In genomic region chr1:136119571-136120262, GRCm38 (mm10) we compare ENCODE assay signal across 10 mouse cellular contexts. TPM values are rescaled to one million over a fixed set of nuclear protein-coding genes. Genes with fewer than 3 reads are reported as not detected.
DNase-seq lines count a peak whose midpoint lies in the region; ATAC-seq and TF ChIP-seq lines count a peak whose summit lies in the region.
"Had no signal": no experiment of that assay in that cellular context is flagged by ENCODE, and none has a peak within 500 bp of the region (broad histone marks: within the 10 kb centered on the region; RNA-seq: fewer than 3 reads in every experiment).

No protein-coding gene starts in this region.

- TF ChIP-seq CTCF in gastrocnemius, adult 2 months (IDR thresholded peaks at IDR 0.05), result no peak
- TF ChIP-seq CTCF in midbrain, postnatal 0 days (IDR thresholded peaks at IDR 0.05), result no peak

- WGBS in midbrain, postnatal 0 days, result 70% methylated on average over 7 of the region's 7 CpGs
- WGBS in midbrain, embryonic 11.5 days, result 79% methylated on average over 7 of the region's 7 CpGs
- whole genome bisulfite sequencing in intestine, embryonic 16.5 days, result 58% methylated on average over 7 of the region's 7 CpGs

- no peaks in the 10 kb centered on the region for H3K27me3 ChIP-seq in midbrain, postnatal 0 days (ENCODE audit: insufficient read depth, low read length)
- no peaks in the 10 kb centered on the region for H3K27me3 ChIP-seq in midbrain, embryonic 11.5 days (ENCODE audit: control insufficient read depth, insufficient read depth, low read length)
- H3K27me3 ChIP-seq in intestine, embryonic 16.5 days (replicated peaks; ENCODE audit: control insufficient read depth, insufficient read depth, low read length), result no peaks in the 10 kb centered on the region

- DNase-seq in gastrocnemius, adult 2 months, result no peak
- no peak for DNase-seq in gastrocnemius, postnatal 25 days
- peak; percentile 62 for DNase-seq in midbrain, postnatal 0 days (ENCODE audit: low spot score)
- DNase-seq in midbrain, embryonic 11.5 days (ENCODE audit: low spot score, missing footprints), result no peak
- no peak for DNase-seq in adrenal gland, adult 18-20 months (ENCODE audit: low spot score in 2 of 2)
- no peak for DNase-seq in embryo, embryonic 11 days
- DNase-seq: heart, postnatal 4 days had no signal

- no peak overlapping the region for H3K4me3 ChIP-seq in gastrocnemius, adult 2 months
- H3K4me3 ChIP-seq in midbrain, postnatal 0 days (ENCODE audit: low read depth, low read length), result no peak overlapping the region
- no peak overlapping the region for H3K4me3 ChIP-seq in midbrain, embryonic 11.5 days (ENCODE audit: low read depth, low read length)
- no peak overlapping the region for H3K4me3 ChIP-seq in intestine, embryonic 16.5 days (ENCODE audit: low read length)
- H3K4me3 ChIP-seq: erythroblast, embryonic 14.5 days; liver, embryonic 15.5 days had no signal

- 0 out of 2 replicates have a peak overlapping the region, but pooled peaks have one; percentile 9 for H3K27ac ChIP-seq in gastrocnemius, adult 2 months
- no peak overlapping the region for H3K27ac ChIP-seq in midbrain, postnatal 0 days (ENCODE audit: low read depth, low read length)
- no peak overlapping the region for H3K27ac ChIP-seq in midbrain, embryonic 11.5 days (ENCODE audit: low read depth, low read length)
- peak overlapping the region; percentile 52; the same call in 1 of the 2 replicates for H3K27ac ChIP-seq in intestine, embryonic 16.5 days (ENCODE audit: low read length)
- H3K27ac ChIP-seq: liver, embryonic 15.5 days had no signal

- no peak for ATAC-seq in midbrain, postnatal 0 days (ENCODE audit: low FRiP score)
- no peak for ATAC-seq in midbrain, embryonic 11.5 days (ENCODE audit: low FRiP score)
- ATAC-seq in intestine, embryonic 16.5 days, result peak; percentile 74

- peaks cover 6% of the 10 kb centered on the region; the same call in 1 of the 2 replicates for H3K4me1 ChIP-seq in midbrain, postnatal 0 days (ENCODE audit: insufficient read depth, low read length)
- peaks cover 11% of the 10 kb centered on the region for H3K4me1 ChIP-seq in midbrain, embryonic 11.5 days (ENCODE audit: control insufficient read depth, insufficient read depth, low read length)
- H3K4me1 ChIP-seq in intestine, embryonic 16.5 days (ENCODE audit: control insufficient read depth, insufficient read depth, low read length), result peaks cover 12% of the 10 kb centered on the region

- H3K4me2 ChIP-seq in midbrain, postnatal 0 days (ENCODE audit: low read depth, low read length, poor library complexity, severe bottlenecking), result no peak overlapping the region
- H3K4me2 ChIP-seq in midbrain, embryonic 11.5 days, result no peak overlapping the region
- H3K4me2 ChIP-seq in intestine, embryonic 16.5 days (ENCODE audit: low read depth, low read length), result 0 out of 2 replicates have a peak overlapping the region, but pooled peaks have one; percentile 0
- H3K4me2 ChIP-seq: liver, embryonic 15.5 days had no signal

- H3K36me3 ChIP-seq in midbrain, postnatal 0 days (ENCODE audit: insufficient read depth, low read length), result no peaks in the 10 kb centered on the region
- no peaks in the 10 kb centered on the region for H3K36me3 ChIP-seq in midbrain, embryonic 11.5 days (ENCODE audit: control insufficient read depth, insufficient read depth, low read length)
- no peaks in the 10 kb centered on the region for H3K36me3 ChIP-seq in intestine, embryonic 16.5 days (ENCODE audit: control insufficient read depth, insufficient read depth, low read length)
- H3K36me3 ChIP-seq: liver, embryonic 15.5 days had no signal

- H3K9ac ChIP-seq in midbrain, postnatal 0 days (replicated peaks; ENCODE audit: low read length, poor library complexity, severe bottlenecking), result no peak overlapping the region
- H3K9ac ChIP-seq in midbrain, embryonic 11.5 days (ENCODE audit: low read length), result no peak overlapping the region
- no peak overlapping the region for H3K9ac ChIP-seq in intestine, embryonic 16.5 days (ENCODE audit: low read depth, low read length)
- H3K9ac ChIP-seq: liver, embryonic 15.5 days had no signal

- H3K9me3 ChIP-seq in midbrain, postnatal 0 days (ENCODE audit: low read length), result no peaks in the 10 kb centered on the region
- H3K9me3 ChIP-seq in midbrain, embryonic 11.5 days (ENCODE audit: control insufficient read depth, low read length), result no peaks in the 10 kb centered on the region
- H3K9me3 ChIP-seq in intestine, embryonic 16.5 days (ENCODE audit: control insufficient read depth, low read length), result no peaks in the 10 kb centered on the region
- H3K9me3 ChIP-seq: liver, embryonic 15.5 days had no signal

- intact Hi-C loops in gastrocnemius, adult 2 months (cut with DNase I), result loop anchor here (5.0 kb wide), 1 partner anchor 58 kb away; no protein-coding TSS in a partner anchor

RNA-seq across cellular contexts. Expression of gene Kif21b, which starts 11.5 kb away (rescaled TPM):
- total RNA-seq in gastrocnemius, adult 2 months (2021), result under 1 TPM; 0.46 to 0.47 TPM
- under 1 TPM; 0.36 to 0.78 TPM for total RNA-seq in gastrocnemius, postnatal 25 days (2021)
- 156 and 160 TPM in 2 replicates for total RNA-seq in midbrain, postnatal 0 days (2014; rRNA removed)
- 28.1 and 32.1 TPM in 2 replicates for polyA plus RNA-seq in midbrain, postnatal 0 days (2015; fragmentation: Nextera tagmentation; extraction: Ambion mirVana)
- polyA plus RNA-seq in midbrain, embryonic 11.5 days (2014; fragmentation: Nextera tagmentation; extraction: Ambion mirVana), result 11.9 and 12.9 TPM in 2 replicates
- polyA plus RNA-seq in intestine, embryonic 16.5 days (2015; fragmentation: Nextera tagmentation; extraction: Ambion mirVana), result 4.3 and 4.8 TPM in 2 replicates
- total RNA-seq in adrenal gland, adult 18-20 months (2021), result 1 to 10 TPM; 2.0 TPM

Comparison
In these comparisons a context has a peak if more than half of its experiments do, and no peak if none do; other contexts are left out.
1. H3K27ac ChIP-seq: peak in gastrocnemius, adult 2 months (single experiment) and intestine, embryonic 16.5 days (single experiment); none in midbrain, postnatal 0 days (single experiment) and midbrain, embryonic 11.5 days (single experiment).
2. RNA of gene Kif21b, which starts 11.5 kb away (total RNA-seq): 156 to 160 TPM in midbrain, postnatal 0 days; 2.0 TPM in adrenal gland, adult 18-20 months, 0.36 to 0.78 TPM in gastrocnemius, postnatal 25 days and 0.46 to 0.47 TPM in gastrocnemius, adult 2 months; every median in the first group is over 10 times any median in the second.